Mouse (Mus musculus): ENCODE data around the gene Slc4a4. TPM values are rescaled to one million over a fixed set of nuclear protein-coding genes. Genes with fewer than 3 reads are reported as not detected.

Slc4a4 gene
- polyA plus RNA-seq, 1 experiment: not detected

GRCm38 (mm10) chr5:89218709-89219108 is 332.1 kb downstream of the Slc4a4 start:
- no peaks in the 10 kb centered on the region for H3K4me1 ChIP-seq (ENCODE audit: control insufficient read depth)
- no peak overlapping the region for H3K4me3 ChIP-seq (replicated peaks)
- no peak for TF ChIP-seq GATA1 (IDR thresholded peaks at IDR 0.05; ENCODE audit: low read length)
- TF ChIP-seq TAL1 (IDR thresholded peaks at IDR 0.05; ENCODE audit: low read length): no peak
- no peaks in the 10 kb centered on the region for H3K36me3 ChIP-seq (ENCODE audit: control insufficient read depth)
- no peaks in the 10 kb centered on the region for H3K27me3 ChIP-seq (ENCODE audit: control insufficient read depth)
- H3K9me3 ChIP-seq (ENCODE audit: control insufficient read depth, low read length): no peaks in the 10 kb centered on the region

- Histone ChIP-seq H3K9me3 (ENCODE audit: control insufficient read depth, low read length) (no peaks in the 10 kb centered on the region), H3K4me1 (ENCODE audit: control insufficient read depth) (no peaks in the 10 kb centered on the region), H3K27me3 (ENCODE audit: control insufficient read depth) (no peaks in the 10 kb centered on the region), H3K4me3 (replicated peaks) (no peak overlapping the region), H3K36me3 (ENCODE audit: control insufficient read depth) (no peaks in the 10 kb centered on the region)
- TF ChIP-seq TAL1 (IDR thresholded peaks at IDR 0.05; ENCODE audit: low read length): no peak
- TF ChIP-seq GATA1 (IDR thresholded peaks at IDR 0.05; ENCODE audit: low read length): no peak
Observed at GRCm38 (mm10) chr5:89221658-89222057, 335.0 kb downstream of the Slc4a4 start.

DNA sequence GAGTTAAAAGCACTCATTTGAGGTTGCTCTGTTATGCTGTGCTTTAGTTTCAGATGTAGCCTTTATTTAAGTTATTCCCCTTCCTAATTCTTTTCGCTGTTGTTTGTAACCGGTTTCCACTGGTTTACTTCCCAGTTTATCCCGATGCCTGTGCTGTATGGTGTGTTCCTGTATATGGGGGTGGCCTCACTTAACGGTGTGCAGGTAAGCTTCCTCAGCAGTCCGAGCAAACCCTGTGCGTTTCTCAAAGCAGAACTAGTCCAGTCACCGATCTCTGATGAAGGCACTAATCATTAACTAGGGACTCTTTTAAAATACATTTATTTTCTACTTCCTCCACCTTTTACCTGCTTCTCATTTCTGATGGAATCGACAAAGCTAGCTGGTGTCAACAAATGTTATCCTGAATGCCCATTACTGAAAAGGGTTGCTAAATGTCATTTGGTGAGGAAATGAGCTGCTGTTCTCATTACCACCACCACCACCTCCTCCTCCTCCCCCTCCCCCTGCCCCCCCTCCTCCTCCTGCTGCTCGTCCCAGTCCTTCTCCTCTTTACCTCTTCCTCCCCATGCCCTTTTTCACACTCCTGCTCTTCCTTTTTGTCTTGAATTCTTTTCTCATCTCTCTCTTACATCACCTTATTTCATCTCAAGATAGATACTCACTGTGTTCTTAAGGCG is 336.6 kb downstream of the Slc4a4 start:
- no peaks in the 10 kb centered on the region for H3K4me1 ChIP-seq (ENCODE audit: control insufficient read depth)
- TF ChIP-seq GATA1 (IDR thresholded peaks at IDR 0.05; ENCODE audit: low read length): no peak
- no peak for TF ChIP-seq TAL1 (IDR thresholded peaks at IDR 0.05; ENCODE audit: low read length)
- H3K36me3 ChIP-seq (ENCODE audit: control insufficient read depth): no peaks in the 10 kb centered on the region
- no peaks in the 10 kb centered on the region for H3K27me3 ChIP-seq (ENCODE audit: control insufficient read depth)
- no peaks in the 10 kb centered on the region for H3K9me3 ChIP-seq (ENCODE audit: control insufficient read depth, low read length)
- H3K4me3 ChIP-seq (replicated peaks): no peak overlapping the region

GRCm38 (mm10) chr5:89223744-89224368 is 337.2 kb downstream of the Slc4a4 start:
- Histone ChIP-seq H3K4me3 (replicated peaks) (no peak overlapping the region), H3K4me1 (ENCODE audit: control insufficient read depth) (no peaks in the 10 kb centered on the region), H3K9me3 (ENCODE audit: control insufficient read depth, low read length) (no peaks in the 10 kb centered on the region), H3K27me3 (ENCODE audit: control insufficient read depth) (no peaks in the 10 kb centered on the region), H3K36me3 (ENCODE audit: control insufficient read depth) (no peaks in the 10 kb centered on the region)
- TF ChIP-seq TAL1 (IDR thresholded peaks at IDR 0.05; ENCODE audit: low read length) (no peak), GATA1 (IDR thresholded peaks at IDR 0.05; ENCODE audit: low read length) (no peak)

GRCm38 (mm10) chr5:89227948-89228347 is 341.3 kb downstream of the Slc4a4 start:
- H3K9me3 ChIP-seq (ENCODE audit: control insufficient read depth, low read length): no peaks in the 10 kb centered on the region
- H3K4me3 ChIP-seq (replicated peaks): no peak overlapping the region
- H3K36me3 ChIP-seq (ENCODE audit: control insufficient read depth): no peaks in the 10 kb centered on the region
- H3K27me3 ChIP-seq (ENCODE audit: control insufficient read depth): no peaks in the 10 kb centered on the region
- H3K4me1 ChIP-seq (ENCODE audit: control insufficient read depth): no peaks in the 10 kb centered on the region
- TF ChIP-seq TAL1 (IDR thresholded peaks at IDR 0.05; ENCODE audit: low read length) (no peak), GATA1 (IDR thresholded peaks at IDR 0.05; ENCODE audit: low read length) (no peak)

DNA sequence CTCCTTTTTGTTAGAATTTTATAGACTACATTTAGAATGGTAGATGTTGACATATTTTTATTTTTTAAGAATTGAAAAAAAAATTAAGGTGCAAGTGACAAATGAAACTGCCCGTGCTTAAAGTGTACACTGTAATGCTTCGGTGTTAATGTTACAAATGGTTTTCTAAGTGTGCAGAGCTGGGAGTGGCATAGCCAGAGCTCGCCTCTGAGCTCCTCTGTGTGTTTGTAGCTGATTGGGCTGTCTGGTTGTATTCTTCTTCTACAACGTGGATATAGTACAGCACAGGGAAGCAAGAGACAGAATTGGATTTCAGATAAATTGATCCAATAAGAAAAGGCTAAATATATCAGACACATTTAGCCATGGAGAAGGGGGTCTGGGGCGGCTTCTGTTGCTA is 343.0 kb downstream of the Slc4a4 start:
- no peaks in the 10 kb centered on the region for H3K27me3 ChIP-seq (ENCODE audit: control insufficient read depth)
- H3K4me1 ChIP-seq (ENCODE audit: control insufficient read depth): no peaks in the 10 kb centered on the region
- no peaks in the 10 kb centered on the region for H3K36me3 ChIP-seq (ENCODE audit: control insufficient read depth)
- TF ChIP-seq GATA1 (IDR thresholded peaks at IDR 0.05; ENCODE audit: low read length) (no peak), TAL1 (IDR thresholded peaks at IDR 0.05; ENCODE audit: low read length) (no peak)
- no peaks in the 10 kb centered on the region for H3K9me3 ChIP-seq (ENCODE audit: control insufficient read depth, low read length)
- H3K4me3 ChIP-seq (replicated peaks): no peak overlapping the region

GRCm38 (mm10) chr5:89232313-89232712 is 345.7 kb downstream of the Slc4a4 start:
- H3K36me3 ChIP-seq (ENCODE audit: control insufficient read depth): no peaks in the 10 kb centered on the region

DNA sequence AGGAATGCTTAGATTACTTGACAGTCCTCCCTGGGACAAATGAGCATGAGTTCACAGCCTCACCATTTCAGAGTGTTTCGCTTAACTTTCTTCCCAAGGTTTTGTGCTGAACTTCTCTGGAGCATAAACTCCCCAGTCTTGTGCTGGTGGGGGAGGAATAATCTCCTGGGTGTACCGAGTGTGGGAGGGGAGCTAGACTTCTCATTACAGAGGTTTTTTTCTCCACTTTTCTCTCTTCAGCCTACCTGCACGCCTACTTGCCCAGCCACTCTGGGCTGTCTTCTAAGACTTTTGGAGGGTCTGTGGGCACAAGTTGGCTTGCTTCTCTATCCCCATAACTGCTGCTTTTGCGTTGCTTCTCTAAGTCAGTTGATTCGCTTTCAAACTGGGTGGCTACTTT is 365.2 kb downstream of the Slc4a4 start:
- Histone ChIP-seq H3K4me1 (ENCODE audit: control insufficient read depth) (no peaks in the 10 kb centered on the region), H3K9me3 (ENCODE audit: control insufficient read depth, low read length) (0 out of 2 replicates have a peak, but pooled peaks cover 2% of the 10 kb centered on the region), H3K27me3 (ENCODE audit: control insufficient read depth) (no peaks in the 10 kb centered on the region), H3K36me3 (ENCODE audit: control insufficient read depth) (no peaks in the 10 kb centered on the region), H3K4me3 (replicated peaks) (no peak overlapping the region)
- no peak for TF ChIP-seq TAL1 (IDR thresholded peaks at IDR 0.05; ENCODE audit: low read length)
- no peak for TF ChIP-seq GATA1 (IDR thresholded peaks at IDR 0.05; ENCODE audit: low read length)

More at GRCm38 (mm10) chr5:89232313-89232712, 345.7 kb downstream of the Slc4a4 start:
- Histone ChIP-seq H3K4me3 (replicated peaks) (no peak overlapping the region), H3K27me3 (ENCODE audit: control insufficient read depth) (no peaks in the 10 kb centered on the region), H3K4me1 (ENCODE audit: control insufficient read depth) (no peaks in the 10 kb centered on the region), H3K9me3 (ENCODE audit: control insufficient read depth, low read length) (no peaks in the 10 kb centered on the region)
- TF ChIP-seq TAL1 (IDR thresholded peaks at IDR 0.05; ENCODE audit: low read length): no peak
- TF ChIP-seq GATA1 (IDR thresholded peaks at IDR 0.05; ENCODE audit: low read length): no peak

GRCm38 (mm10) chr5:89259804-89260492 is 373.3 kb downstream of the Slc4a4 start:
- Histone ChIP-seq H3K27me3 (ENCODE audit: control insufficient read depth) (no peaks in the 10 kb centered on the region), H3K4me3 (replicated peaks) (no peak overlapping the region), H3K4me1 (ENCODE audit: control insufficient read depth) (no peaks in the 10 kb centered on the region), H3K36me3 (ENCODE audit: control insufficient read depth) (no peaks in the 10 kb centered on the region), H3K9me3 (ENCODE audit: control insufficient read depth, low read length) (0 out of 2 replicates have a peak, but pooled peaks cover 2% of the 10 kb centered on the region)
- TF ChIP-seq GATA1 (IDR thresholded peaks at IDR 0.05; ENCODE audit: low read length): no peak
- TF ChIP-seq TAL1 (IDR thresholded peaks at IDR 0.05; ENCODE audit: low read length): no peak
